Mouse (Mus musculus) adrenal gland, adult 18-20 months (tissue): Measurements from ENCODE around the gene Erbb3. TPM values are rescaled to one million over a fixed set of nuclear protein-coding genes. Genes with fewer than 3 reads are reported as not detected.
"Not testable (repeated sequence)": the region's sequence is repeated elsewhere in the genome, so short reads cannot be mapped to it uniquely, and the experiment has no call there.

Source experiments
- DNase-seq, 2 experiments: peaks; one replicate each; pipeline ENCODE4 v3.0.0; 2021 to 2022; ENCODE audit warnings: low spot score in 2 of 2
- long read RNA-seq, 2 experiments: library from polyadenylated mRNA; stranded (forward); transcript quantifications; one replicate each; pipeline ENCODE4 v2.0.0; 2021
- total RNA-seq, 2 experiments: library from RNA; stranded (reverse); gene quantifications; 1 replicate in 1 of 2; 2 replicates in 1 of 2; pipeline ENCODE4 v1.2.3; 2021

Erbb3 gene
- 1 to 10 TPM; 2.6 to 4.0 TPM for total RNA-seq
- long read RNA-seq, experiment 1, full-length matches to known transcripts = 1 of 1 reads
- long read RNA-seq, experiment 1, partial matches to known transcripts = 0 of 1 reads
- long read RNA-seq, experiment 1, other reads (novel, unspliced or antisense) = 0 of 1 reads
- long read RNA-seq, experiment 2, partial matches to known transcripts = 2 of 3 reads
- long read RNA-seq, experiment 2, other reads (novel, unspliced or antisense) = 1 of 3 reads

- peak; percentile 51 to 62 for DNase-seq
Measured at GRCm38 (mm10) chr10:128589464-128590192, at the start of gene Erbb3. TSS of gene Erbb3 (minus strand) at chr10:128589652.

- no peak for DNase-seq
Measured at GRCm38 (mm10) chr10:128637011-128637410, 47.6 kb upstream of the Erbb3 start.

GRCm38 (mm10) chr10:128636561-128636960 lies 47.1 kb upstream of the Erbb3 start:
- DNase-seq = no peak

GRCm38 (mm10) chr10:128635697-128636096 lies 46.2 kb upstream of the Erbb3 start:
- no peak for DNase-seq

- no peak for DNase-seq
Measured at GRCm38 (mm10) chr10:128631571-128631970, 42.1 kb upstream of the Erbb3 start.

GRCm38 (mm10) chr10:128630306-128630705 lies 40.9 kb upstream of the Erbb3 start:
- DNase-seq = not testable (repeated sequence)

- no peak for DNase-seq
Measured at GRCm38 (mm10) chr10:128629746-128630145, 40.3 kb upstream of the Erbb3 start.

- DNase-seq = no peak
Measured at GRCm38 (mm10) chr10:128627398-128628317, 38.2 kb upstream of the Erbb3 start.

GRCm38 (mm10) chr10:128626311-128627310 lies 37.2 kb upstream of the Erbb3 start, which contains the start of gene Rps26:
TSS of gene Rps26 (minus strand) at chr10:128626747.
- peak; percentile 82 to 84 for DNase-seq

GRCm38 (mm10) chr10:128625287-128625894 lies 35.9 kb upstream of the Erbb3 start:
- DNase-seq = no peak

GRCm38 (mm10) chr10:128623106-128623613 lies 33.7 kb upstream of the Erbb3 start:
- not testable (repeated sequence) for DNase-seq

GRCm38 (mm10) chr10:128622702-128623101 lies 33.2 kb upstream of the Erbb3 start:
- DNase-seq = no peak

GRCm38 (mm10) chr10:128621986-128622520 lies 32.6 kb upstream of the Erbb3 start:
- DNase-seq = no peak

GRCm38 (mm10) chr10:128620241-128620640 lies 30.8 kb upstream of the Erbb3 start:
- DNase-seq = no peak

- not testable (repeated sequence) for DNase-seq
Measured at GRCm38 (mm10) chr10:128619148-128619547, 29.7 kb upstream of the Erbb3 start.

- no peak for DNase-seq
Measured at GRCm38 (mm10) chr10:128618570-128618969, 29.1 kb upstream of the Erbb3 start.

GRCm38 (mm10) chr10:128615798-128616448 lies 26.5 kb upstream of the Erbb3 start:
- not testable (repeated sequence) for DNase-seq

- no peak for DNase-seq
Measured at GRCm38 (mm10) chr10:128614934-128615333, 25.5 kb upstream of the Erbb3 start.

GRCm38 (mm10) chr10:128613820-128614219 lies 24.4 kb upstream of the Erbb3 start:
- not testable (repeated sequence) for DNase-seq
